Mouse (Mus musculus) liver, embryonic 13.5 days (tissue): ENCODE results near the gene Cxcr1. TPM values are rescaled to one million over a fixed set of nuclear protein-coding genes. Genes with fewer than 3 reads are reported as not detected.

Experiments
- ATAC-seq: fragments of 200-750 bp; cut with Nextera tagmentation; 2 replicates; pipeline ENCODE4 v1.8.0; 2017; ENCODE audit warnings: low read depth, mild to moderate bottlenecking, moderate number of reproducible peaks, moderate library complexity
- DNase-seq: peaks from one replicate; pipeline ENCODE4 v3.0.0; 2022
- H3K27ac ChIP-seq: fragments of 300-500 bp; sonication (generic); 2 replicates; pipeline ENCODE4 v1.5.1; 2015; ENCODE audit warnings: moderate library complexity, mild to moderate bottlenecking, inconsistent platforms
- H3K27me3 ChIP-seq: fragments of 300-500 bp; sonication (generic); 2 replicates; pipeline ENCODE4 v1.6.1; 2015; ENCODE audit warnings: mild to moderate bottlenecking, inconsistent platforms
- H3K36me3 ChIP-seq: fragments of 300-500 bp; sonication (generic); 2 replicates; pipeline ENCODE4 v1.6.1; 2015; ENCODE audit warnings: mild to moderate bottlenecking, inconsistent platforms
- H3K4me1 ChIP-seq: fragments of 300-500 bp; sonication (generic); replicated peaks from 2 replicates; pipeline ENCODE4 v1.6.1; 2015; ENCODE audit warnings: inconsistent platforms
- H3K4me2 ChIP-seq: fragments of 300-500 bp; sonication (generic); 2 replicates; pipeline ENCODE4 v1.6.1; 2015; ENCODE audit warnings: inconsistent platforms, mild to moderate bottlenecking, moderate library complexity
- H3K4me3 ChIP-seq: fragments of 300-500 bp; sonication (generic); replicated peaks from 2 replicates; pipeline ENCODE4 v1.5.1; 2015; ENCODE audit warnings: mild to moderate bottlenecking, inconsistent platforms
- H3K9ac ChIP-seq: fragments of 300-500 bp; sonication (generic); 2 replicates; pipeline ENCODE4 v1.6.1; 2015; ENCODE audit warnings: mild to moderate bottlenecking, inconsistent platforms
- H3K9me3 ChIP-seq: fragments of 300-500 bp; sonication (generic); replicated peaks from 2 replicates; pipeline ENCODE4 v1.6.1; 2016; ENCODE audit warnings: inconsistent platforms
- WGBS: fragments of 180-500 bp; shearing (Covaris S2); methylation state at CpG from one replicate; pipeline ENCODE4 v1.1.7; 2015; ENCODE audit not compliant: insufficient replicate concordance; 5-methylcytosine and 5-hydroxymethylcytosine counted together
- polyA plus RNA-seq: library from polyadenylated mRNA; unstranded; fragments of >200 nt; fragmentation: Nextera tagmentation; extraction: Ambion mirVana; gene quantifications from 2 replicates; pipeline ENCODE4 v1.2.1, GENCODE M21; 2015

Gene Cxcr1
- polyA plus RNA-seq, 1 experiment from 2014 or later: not detected

DNA sequence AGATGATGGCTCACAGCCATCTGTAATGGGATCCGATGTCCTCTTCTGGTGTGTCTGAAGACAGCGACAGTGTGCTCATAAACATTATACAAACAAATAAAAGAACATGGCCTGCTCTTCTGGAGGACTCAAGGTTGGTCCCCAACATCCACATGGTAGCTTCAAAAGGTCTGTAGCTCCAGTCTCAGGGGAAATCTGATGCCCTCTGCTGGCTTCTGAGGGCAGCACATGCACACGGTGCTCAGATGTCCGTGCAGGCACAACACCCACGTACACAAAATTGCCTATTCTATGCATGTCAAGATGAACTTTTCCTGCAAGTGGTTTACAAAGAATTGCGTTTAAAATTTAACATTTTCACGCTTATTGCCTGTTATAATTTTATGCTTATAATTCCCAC is 1.5 kb upstream of the Cxcr1 start:
- WGBS: 27% methylated on average over 7 of the region's 7 CpGs
- Histone ChIP-seq H3K4me2 (no peak overlapping the region), H3K4me3 (no peak overlapping the region), H3K27ac (no peak overlapping the region), H3K4me1 (peaks cover 23% of the 10 kb centered on the region), H3K9ac (no peak overlapping the region), H3K9me3 (no peaks in the 10 kb centered on the region), H3K36me3 (no peaks in the 10 kb centered on the region), H3K27me3 (no peaks in the 10 kb centered on the region)
- no peak for ATAC-seq
- DNase-seq: peak; percentile 12

DNA sequence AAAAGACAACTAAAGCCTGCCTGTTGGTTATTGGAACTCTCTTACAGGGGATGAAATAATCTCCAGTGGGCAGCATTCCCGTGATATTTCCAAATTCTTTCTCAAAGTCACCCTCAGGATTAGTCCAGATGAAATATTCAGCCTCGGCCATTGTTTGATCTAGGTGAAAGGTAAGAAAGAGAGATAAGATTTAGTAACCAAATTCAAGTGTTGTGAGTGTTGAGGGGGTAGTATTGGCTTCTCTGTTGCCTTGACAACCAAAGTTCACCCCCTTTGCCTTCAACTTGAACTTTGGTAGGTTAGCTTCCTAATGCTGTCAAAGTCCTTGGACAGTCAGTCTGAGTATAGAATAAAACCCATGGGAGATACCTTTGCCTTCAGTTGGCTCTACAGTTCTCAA is 1.7 kb downstream of the Cxcr1 start:
- Histone ChIP-seq H3K4me2 (no peak overlapping the region), H3K27ac (no peak overlapping the region), H3K27me3 (no peaks in the 10 kb centered on the region), H3K9me3 (no peaks in the 10 kb centered on the region), H3K36me3 (no peaks in the 10 kb centered on the region), H3K4me3 (no peak overlapping the region), H3K4me1 (0 out of 2 replicates have a peak, but pooled peaks cover 10% of the 10 kb centered on the region), H3K9ac (no peak overlapping the region)
- no peak for ATAC-seq
- 47% methylated on average over 2 of the region's 2 CpGs for WGBS
- DNase-seq: no peak

- no peaks in the 10 kb centered on the region for H3K27me3 ChIP-seq
- H3K27ac ChIP-seq: no peak overlapping the region
- WGBS: 79% methylated on average over 7 of the region's 7 CpGs
- H3K4me3 ChIP-seq: no peak overlapping the region
- ATAC-seq: no peak
- no peak overlapping the region for H3K4me2 ChIP-seq
- no peaks in the 10 kb centered on the region for H3K36me3 ChIP-seq
- H3K9ac ChIP-seq: no peak overlapping the region
- H3K9me3 ChIP-seq: no peaks in the 10 kb centered on the region
- DNase-seq: no peak
- 0 out of 2 replicates have a peak, but pooled peaks cover 10% of the 10 kb centered on the region for H3K4me1 ChIP-seq
Measured at GRCm38 (mm10) chr1:74190471-74190870, 4.0 kb downstream of the Cxcr1 start.

- no peaks in the 10 kb centered on the region for H3K36me3 ChIP-seq
- no peak overlapping the region for H3K4me2 ChIP-seq
- DNase-seq: no peak
- H3K27ac ChIP-seq: no peak overlapping the region
- H3K4me3 ChIP-seq: no peak overlapping the region
- peaks cover 3% of the 10 kb centered on the region; the same call in 1 of the 2 replicates for H3K4me1 ChIP-seq
- no peak overlapping the region for H3K9ac ChIP-seq
- H3K9me3 ChIP-seq: no peaks in the 10 kb centered on the region
- no peak for ATAC-seq
- H3K27me3 ChIP-seq: no peaks in the 10 kb centered on the region
- WGBS: 38% methylated on average over 2 of the region's 2 CpGs
Measured at GRCm38 (mm10) chr1:74183006-74183405, 11.4 kb downstream of the Cxcr1 start.

DNA sequence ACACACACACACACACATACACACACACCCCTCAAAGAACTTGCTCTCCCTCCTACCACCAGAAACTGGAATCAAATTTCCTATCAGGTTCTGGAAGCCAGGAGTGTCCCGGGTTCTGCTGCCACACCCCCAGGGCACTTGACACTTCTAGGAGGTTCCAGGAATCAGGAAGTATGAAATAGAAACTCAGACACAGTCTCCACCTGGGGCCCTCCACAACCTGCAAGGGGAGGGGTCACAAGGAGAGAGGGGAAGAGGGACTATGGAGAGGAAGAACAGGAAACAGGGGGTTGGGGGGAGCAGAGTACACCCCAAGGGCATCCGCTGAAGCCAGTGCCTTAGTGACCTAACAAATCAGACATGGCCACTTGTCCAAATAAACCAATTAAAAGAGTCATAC is 13.0 kb downstream of the Cxcr1 start:
- ATAC-seq: no peak
- Histone ChIP-seq H3K4me3 (no peak overlapping the region), H3K4me1 (peaks cover 3% of the 10 kb centered on the region; the same call in 1 of the 2 replicates), H3K27ac (no peak overlapping the region), H3K9me3 (no peaks in the 10 kb centered on the region), H3K27me3 (no peaks in the 10 kb centered on the region), H3K9ac (no peak overlapping the region), H3K36me3 (no peaks in the 10 kb centered on the region), H3K4me2 (no peak overlapping the region)
- WGBS: 51% methylated on average over 2 of the region's 2 CpGs
- DNase-seq: no peak

GRCm38 (mm10) chr1:74179624-74180408 is 14.6 kb downstream of the Cxcr1 start:
- Histone ChIP-seq H3K36me3 (no peaks in the 10 kb centered on the region), H3K27ac (no peak overlapping the region), H3K27me3 (no peaks in the 10 kb centered on the region), H3K9me3 (no peaks in the 10 kb centered on the region), H3K4me2 (no peak overlapping the region), H3K4me1 (peaks cover 8% of the 10 kb centered on the region), H3K9ac (no peak overlapping the region), H3K4me3 (no peak overlapping the region)
- 60% methylated on average over 9 of the region's 9 CpGs for WGBS
- no peak for DNase-seq
- ATAC-seq: no peak

DNA sequence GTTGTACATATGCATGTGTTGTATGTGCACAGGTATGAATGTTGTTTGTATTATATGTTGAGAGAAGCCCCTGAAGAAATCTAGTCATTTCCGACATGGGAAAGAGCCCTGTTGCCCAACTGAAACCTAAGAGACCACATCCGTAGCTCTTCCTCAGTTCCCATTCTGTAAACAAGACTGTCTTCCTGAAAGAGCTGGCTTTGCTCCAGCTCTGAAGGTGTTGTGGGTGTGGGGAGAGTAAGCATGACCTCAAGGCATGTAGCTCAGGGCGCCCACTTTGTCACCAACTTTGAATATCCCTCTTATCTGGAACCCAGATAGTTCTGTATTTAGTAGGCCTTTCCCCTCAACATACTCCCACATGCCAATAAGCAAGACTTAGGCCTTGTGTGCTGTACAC is 15.8 kb downstream of the Cxcr1 start:
- no peak for ATAC-seq
- H3K9me3 ChIP-seq: no peaks in the 10 kb centered on the region
- H3K9ac ChIP-seq: no peak overlapping the region
- no peak overlapping the region for H3K4me3 ChIP-seq
- H3K36me3 ChIP-seq: no peaks in the 10 kb centered on the region
- no peak overlapping the region for H3K4me2 ChIP-seq
- no peak for DNase-seq
- H3K27ac ChIP-seq: no peak overlapping the region
- peaks cover 9% of the 10 kb centered on the region for H3K4me1 ChIP-seq
- WGBS: 46% methylated on average over 3 of the region's 3 CpGs
- no peaks in the 10 kb centered on the region for H3K27me3 ChIP-seq

GRCm38 (mm10) chr1:74175731-74176130 is 18.7 kb downstream of the Cxcr1 start:
- H3K27ac ChIP-seq: no peak overlapping the region
- WGBS: 45% methylated on average over 4 of the region's 4 CpGs
- ATAC-seq (no peak), DNase-seq (no peak)
- no peak overlapping the region for H3K4me2 ChIP-seq
- no peaks in the 10 kb centered on the region for H3K27me3 ChIP-seq
- H3K4me1 ChIP-seq: peaks cover 13% of the 10 kb centered on the region
- H3K4me3 ChIP-seq: no peak overlapping the region
- H3K9ac ChIP-seq: no peak overlapping the region
- no peaks in the 10 kb centered on the region for H3K36me3 ChIP-seq
- H3K9me3 ChIP-seq: no peaks in the 10 kb centered on the region

GRCm38 (mm10) chr1:74172722-74173121 is 21.7 kb downstream of the Cxcr1 start:
- Histone ChIP-seq H3K4me3 (no peak overlapping the region), H3K27ac (no peak overlapping the region), H3K4me2 (no peak overlapping the region), H3K9me3 (no peaks in the 10 kb centered on the region), H3K36me3 (no peaks in the 10 kb centered on the region), H3K27me3 (no peaks in the 10 kb centered on the region), H3K4me1 (peaks cover 11% of the 10 kb centered on the region), H3K9ac (no peak overlapping the region)
- 6% methylated on average over 3 of the region's 3 CpGs for WGBS
- no peak for ATAC-seq
- DNase-seq: no peak

GRCm38 (mm10) chr1:74169721-74170120 is 24.7 kb downstream of the Cxcr1 start:
- peaks cover 4% of the 10 kb centered on the region for H3K4me1 ChIP-seq
- no peaks in the 10 kb centered on the region for H3K36me3 ChIP-seq
- H3K9ac ChIP-seq: no peak overlapping the region
- no peak for DNase-seq
- H3K27me3 ChIP-seq: no peaks in the 10 kb centered on the region
- no peak overlapping the region for H3K27ac ChIP-seq
- no peak overlapping the region for H3K4me2 ChIP-seq
- WGBS: 73% methylated on average over 3 of the region's 3 CpGs
- no peaks in the 10 kb centered on the region for H3K9me3 ChIP-seq
- H3K4me3 ChIP-seq: no peak overlapping the region
- ATAC-seq: no peak

DNA sequence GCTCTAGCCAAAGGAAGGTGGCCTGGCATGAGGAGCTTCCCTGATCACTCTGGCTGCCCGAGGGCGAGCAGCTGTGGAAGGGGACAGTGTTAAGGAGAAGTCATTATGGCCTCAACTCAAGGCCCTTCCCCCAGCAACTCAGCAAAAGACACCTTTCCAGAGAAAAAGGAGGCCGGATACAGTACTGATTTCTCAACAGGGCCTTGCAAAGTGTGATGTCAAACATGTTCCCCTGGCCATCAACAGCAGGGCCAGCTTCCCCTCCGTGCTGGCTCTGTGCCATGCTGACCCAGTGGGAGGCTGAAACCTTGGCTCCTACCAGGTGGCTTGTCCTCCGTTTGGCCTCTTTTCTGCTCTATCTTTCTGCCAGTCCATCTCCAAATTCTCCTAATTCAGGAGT is 27.3 kb downstream of the Cxcr1 start:
- 56% methylated on average over 5 of the region's 5 CpGs for WGBS
- no peak for ATAC-seq
- Histone ChIP-seq H3K27ac (no peak overlapping the region), H3K9me3 (no peaks in the 10 kb centered on the region), H3K36me3 (no peaks in the 10 kb centered on the region), H3K4me3 (no peak overlapping the region), H3K9ac (no peak overlapping the region), H3K4me2 (no peak overlapping the region), H3K27me3 (no peaks in the 10 kb centered on the region), H3K4me1 (no peaks in the 10 kb centered on the region; the same call in 1 of the 2 replicates)
- no peak for DNase-seq

- Histone ChIP-seq H3K27me3 (no peaks in the 10 kb centered on the region), H3K27ac (no peak overlapping the region), H3K36me3 (no peaks in the 10 kb centered on the region), H3K4me3 (no peak overlapping the region), H3K4me2 (no peak overlapping the region), H3K9ac (no peak overlapping the region), H3K4me1 (peaks cover 9% of the 10 kb centered on the region; the same call in 1 of the 2 replicates), H3K9me3 (no peaks in the 10 kb centered on the region)
- DNase-seq: no peak
- 45% methylated on average over 2 of the region's 2 CpGs for WGBS
- ATAC-seq: no peak
Measured at GRCm38 (mm10) chr1:74160036-74160435, 34.4 kb downstream of the Cxcr1 start.
